Mouse (Mus musculus) cerebellum, adult (tissue): ENCODE measurements around the gene Fignl1.

Source experiments
- ATAC-seq: cut with Nextera tagmentation; 2 replicates; pipeline ENCODE4 v1.9.2; 2017; ENCODE audit warnings: mild to moderate bottlenecking, moderate library complexity, mixed read lengths; ENCODE audit not compliant: insufficient number of reproducible peaks, low FRiP score, low TSS enrichment

The Fignl1 gene

GRCm38 (mm10) chr11:11770691-11771090 lies 38.1 kb downstream of the Fignl1 start:
- no peak for ATAC-seq

GRCm38 (mm10) chr11:11769281-11769680 lies 39.5 kb downstream of the Fignl1 start:
- ATAC-seq: no peak

- ATAC-seq: no peak
Measured at GRCm38 (mm10) chr11:11768057-11768456, 40.7 kb downstream of the Fignl1 start.

GRCm38 (mm10) chr11:11766736-11767135 lies 42.0 kb downstream of the Fignl1 start:
- ATAC-seq: no peak

- ATAC-seq: no peak
Measured at GRCm38 (mm10) chr11:11766105-11766504, 42.7 kb downstream of the Fignl1 start.

- ATAC-seq: no peak
Measured at GRCm38 (mm10) chr11:11765414-11765813, 43.3 kb downstream of the Fignl1 start.

- no peak for ATAC-seq
Measured at GRCm38 (mm10) chr11:11763211-11763666, 45.5 kb downstream of the Fignl1 start.

- ATAC-seq: no peak
Measured at GRCm38 (mm10) chr11:11758883-11759282, 49.9 kb downstream of the Fignl1 start.

- no peak for ATAC-seq
Measured at GRCm38 (mm10) chr11:11758121-11758520, 50.6 kb downstream of the Fignl1 start.

GRCm38 (mm10) chr11:11752859-11753258 lies 55.9 kb downstream of the Fignl1 start:
- no peak for ATAC-seq

- no peak for ATAC-seq
Measured at GRCm38 (mm10) chr11:11751091-11751490, 57.7 kb downstream of the Fignl1 start.

GRCm38 (mm10) chr11:11744222-11744621 lies 64.5 kb downstream of the Fignl1 start:
- ATAC-seq: no peak

GRCm38 (mm10) chr11:11742626-11743025 lies 66.1 kb downstream of the Fignl1 start:
- no peak for ATAC-seq

GRCm38 (mm10) chr11:11741574-11741973 lies 67.2 kb downstream of the Fignl1 start:
- ATAC-seq: no peak

- no peak for ATAC-seq
Measured at GRCm38 (mm10) chr11:11740603-11741002, 68.2 kb downstream of the Fignl1 start.

- ATAC-seq: no peak
Measured at GRCm38 (mm10) chr11:11739054-11739453, 69.7 kb downstream of the Fignl1 start.

GRCm38 (mm10) chr11:11737562-11737961 lies 71.2 kb downstream of the Fignl1 start:
- ATAC-seq: no peak
